Mouse (Mus musculus) left cerebral cortex, postnatal 4 days (tissue): ENCODE data around the gene Tcf20. TPM values are rescaled to one million over a fixed set of nuclear protein-coding genes. Genes with fewer than 3 reads are reported as not detected.

Source experiments
- DNase-seq: peaks from one replicate; pipeline ENCODE4 v3.0.0-alpha.2; 2022
- intact Hi-C: fragments of 180-260 bp; cut with DNase I; formaldehyde crosslinking; loops from one replicate; pipeline ENCODE4 v1.15.1; 2025
- total RNA-seq, 2 experiments: library from RNA; stranded (reverse); gene quantifications; 2 replicates each; pipeline ENCODE4 v1.2.3; 2021

The Tcf20 gene
- 100 to 1,000 TPM; 142 to 145 TPM for total RNA-seq

GRCm38 (mm10) chr15:82987732-82988112 lies at the start of gene Tcf20:
Tcf20 (minus strand) TSS chr15:82987872.
- intact Hi-C loops = loop anchor here (5.0 kb wide), 1 partner anchor 50 kb away; no protein-coding TSS in a partner anchor
- DNase-seq = peak; percentile 94

DNA sequence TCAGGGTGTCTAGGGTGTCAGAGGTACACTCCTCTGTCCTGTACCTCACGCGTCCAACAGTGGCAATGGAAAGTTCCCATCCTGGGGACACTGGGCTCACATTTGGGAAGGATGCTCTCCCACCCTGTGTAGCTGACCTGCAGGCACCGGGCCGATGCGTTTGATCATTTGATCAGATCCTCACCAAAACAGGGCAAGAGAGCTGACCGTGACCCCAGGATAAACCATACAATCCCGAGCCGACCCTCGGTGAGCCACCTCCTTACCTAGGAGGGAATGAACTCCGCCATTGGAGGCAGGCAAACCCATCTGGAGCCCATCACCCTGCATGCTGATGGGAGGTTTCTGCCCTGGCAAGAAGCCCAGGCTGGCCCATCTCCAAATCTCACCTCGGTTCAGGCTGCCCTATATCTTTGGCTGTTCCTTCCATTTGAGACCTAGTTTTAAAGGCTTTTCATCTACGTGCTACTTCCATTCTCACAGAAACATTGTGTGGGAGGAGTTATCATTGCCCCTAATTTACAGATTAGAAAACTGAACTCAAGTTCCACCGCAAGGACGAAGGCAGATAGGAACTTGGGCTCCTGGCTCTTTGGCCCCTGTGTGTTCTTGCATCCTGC lies 49.3 kb upstream of the Tcf20 start:
- intact Hi-C loops = loop anchor here (5.0 to 10.0 kb wide), 3 partner anchors 50 to 230 kb away; partner anchors contain the start of gene Tcf20
- DNase-seq = peak; percentile 93

GRCm38 (mm10) chr15:83036089-83036488 lies 48.4 kb upstream of the Tcf20 start:
- intact Hi-C loops = loop anchor here (5.0 to 10.0 kb wide), 3 partner anchors 49 to 229 kb away; partner anchors contain the start of gene Tcf20
- no peak for DNase-seq

DNA sequence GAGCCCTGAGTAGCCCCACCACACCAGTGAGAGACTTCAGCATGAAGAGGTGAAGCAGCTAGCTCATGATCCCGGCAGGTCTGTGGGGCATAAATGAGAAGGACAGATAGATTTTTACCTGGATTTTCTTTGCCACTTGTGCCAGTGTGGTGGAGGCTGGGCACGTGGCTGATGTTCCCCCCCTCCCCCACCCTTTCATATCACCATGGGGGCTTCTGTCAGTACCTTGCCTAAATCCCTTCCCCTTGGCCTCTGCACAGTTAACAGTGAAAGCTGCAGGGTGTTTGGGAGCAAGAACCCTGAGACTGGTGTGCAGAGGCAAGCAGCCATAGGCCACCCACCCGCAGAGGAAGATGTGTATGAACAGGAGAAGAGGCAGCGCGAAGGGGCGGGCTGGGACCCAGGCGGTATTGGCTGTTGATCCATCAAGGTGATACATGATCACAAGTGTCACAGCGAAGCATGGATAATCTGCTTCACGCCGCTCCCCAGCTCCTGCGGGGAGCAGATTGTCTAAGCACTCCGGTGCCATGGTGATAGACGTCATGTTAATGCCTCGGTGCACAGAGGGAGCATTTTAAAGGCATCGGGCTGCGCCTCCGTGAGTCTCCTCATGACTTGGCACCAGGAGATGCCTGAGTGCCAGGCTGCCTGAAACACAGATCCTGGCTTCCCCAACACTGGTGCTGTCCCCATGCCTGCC lies 46.8 kb upstream of the Tcf20 start:
- intact Hi-C loops = loop anchor here (10.0 kb wide), 1 partner anchor 130 kb away; no protein-coding TSS in a partner anchor
- peak; percentile 70 for DNase-seq

GRCm38 (mm10) chr15:83032981-83033541 lies 45.4 kb upstream of the Tcf20 start, which contains the start of gene Nfam1:
Nfam1 (minus strand) TSS chr15:83033306.
- intact Hi-C loops = loop anchor here (10.0 kb wide), 1 partner anchor 128 kb away; no protein-coding TSS in a partner anchor
- DNase-seq = peak; percentile 63

DNA sequence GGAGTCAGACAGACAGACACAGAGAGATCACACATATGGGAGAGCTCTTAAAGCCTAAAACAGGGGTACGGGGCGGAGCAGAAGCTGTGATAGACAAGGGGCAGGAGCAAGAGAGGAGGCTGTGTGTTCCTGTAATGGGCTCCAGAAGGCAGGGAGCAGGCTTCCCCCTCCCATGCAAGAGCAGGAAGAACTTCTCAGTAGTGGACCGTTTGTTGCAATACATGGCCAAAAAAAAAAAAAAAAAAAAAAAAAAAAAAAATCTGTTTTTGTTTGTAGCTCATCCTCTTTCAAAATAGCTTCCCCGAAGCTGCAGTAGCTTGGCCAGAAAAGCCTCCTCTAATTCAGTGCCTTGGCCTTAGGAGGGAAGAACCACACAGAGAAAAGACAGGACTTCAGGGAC lies 43.2 kb upstream of the Tcf20 start:
- intact Hi-C loops = loop anchor here (10.0 kb wide), 1 partner anchor 126 kb away; no protein-coding TSS in a partner anchor
- no peak for DNase-seq

- DNase-seq = no peak
- intact Hi-C loops = loop anchor here (10.0 kb wide), 1 partner anchor 125 kb away; no protein-coding TSS in a partner anchor
Observed at GRCm38 (mm10) chr15:83029725-83030718, 42.4 kb upstream of the Tcf20 start.

DNA sequence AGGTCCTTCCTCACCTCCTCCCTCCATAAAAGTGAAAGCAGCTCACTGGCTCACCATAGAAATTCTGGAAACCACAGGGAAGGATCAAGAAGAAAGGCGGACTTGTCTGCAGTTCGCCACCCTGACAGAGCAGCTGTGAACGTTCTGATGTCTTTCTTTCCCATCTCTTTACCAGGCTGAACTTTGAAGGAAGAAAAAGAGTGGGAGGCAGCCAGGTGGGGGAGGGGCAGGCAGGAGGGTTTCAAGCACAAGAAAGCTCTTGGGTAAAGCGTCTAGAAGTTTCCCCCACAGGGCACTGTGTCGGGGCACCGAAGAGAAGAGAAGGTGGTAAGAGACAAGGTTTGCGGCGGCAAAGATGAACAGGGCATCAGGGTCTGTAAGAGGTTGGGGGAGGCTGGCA lies 38.5 kb upstream of the Tcf20 start:
- intact Hi-C loops = no loop called here
- DNase-seq = no peak

DNA sequence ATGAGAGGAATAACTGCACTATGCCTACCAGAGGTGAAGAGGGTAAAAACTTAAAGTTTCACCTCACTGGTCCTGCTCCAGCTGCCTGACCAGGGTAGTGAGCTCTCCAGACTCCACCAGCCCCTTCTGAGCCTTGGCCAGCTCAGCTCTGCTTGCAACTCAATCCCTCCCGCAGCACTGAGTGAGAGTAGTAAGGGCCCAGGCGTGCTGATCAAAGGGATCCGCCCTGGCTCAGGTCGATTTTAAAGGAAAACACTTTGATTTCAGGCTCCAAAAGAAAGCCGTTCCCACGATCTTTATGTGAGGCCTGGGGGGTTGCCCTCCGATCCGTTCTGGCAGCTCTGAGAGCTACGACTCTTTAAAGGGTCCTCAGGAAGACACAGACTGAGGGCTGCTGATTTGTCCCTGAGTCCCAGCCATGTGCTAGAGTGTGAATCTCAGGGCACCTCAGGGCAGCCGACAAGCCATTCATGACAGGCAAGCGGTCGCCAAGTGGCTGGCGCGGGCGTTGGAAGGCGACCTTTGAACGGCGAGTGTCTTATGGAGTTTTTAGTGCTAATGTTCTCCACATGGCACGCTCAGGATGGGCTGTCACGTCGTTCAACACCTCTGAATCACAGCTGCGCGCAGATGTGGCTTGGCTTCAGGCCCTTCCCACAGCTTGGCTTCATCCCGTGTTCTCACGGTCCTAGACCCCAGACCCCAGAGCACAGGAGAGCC lies 37.5 kb upstream of the Tcf20 start:
- no peak for DNase-seq
- intact Hi-C loops = no loop called here

GRCm38 (mm10) chr15:83022947-83023346 lies 35.3 kb upstream of the Tcf20 start:
- intact Hi-C loops = no loop called here
- DNase-seq = no peak

- intact Hi-C loops = no loop called here
- peak; percentile 91 for DNase-seq
Observed at GRCm38 (mm10) chr15:83010990-83011664, 23.5 kb upstream of the Tcf20 start.

GRCm38 (mm10) chr15:83010423-83010822 lies 22.8 kb upstream of the Tcf20 start:
- intact Hi-C loops = no loop called here
- no peak for DNase-seq

DNA sequence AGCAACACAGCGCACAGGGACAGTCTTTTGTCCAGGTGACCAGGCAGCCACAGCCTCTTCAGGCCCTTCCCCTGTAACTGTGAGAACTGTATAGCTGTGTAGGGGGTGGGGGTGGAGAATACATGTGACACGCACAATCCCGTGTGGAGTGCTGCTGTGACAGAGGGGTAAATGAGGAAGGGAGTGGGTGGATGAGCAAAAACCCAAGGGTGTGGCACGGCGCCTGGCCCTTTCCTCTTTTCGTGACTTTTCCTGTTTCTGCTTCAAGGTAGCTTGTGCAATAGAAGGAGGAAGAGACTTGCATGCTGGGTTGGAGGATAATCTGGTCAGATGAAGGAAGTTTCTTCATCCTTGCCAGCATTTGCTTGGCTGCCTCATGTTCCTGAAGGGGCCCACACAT lies 21.9 kb upstream of the Tcf20 start:
- intact Hi-C loops = no loop called here
- DNase-seq = no peak

DNA sequence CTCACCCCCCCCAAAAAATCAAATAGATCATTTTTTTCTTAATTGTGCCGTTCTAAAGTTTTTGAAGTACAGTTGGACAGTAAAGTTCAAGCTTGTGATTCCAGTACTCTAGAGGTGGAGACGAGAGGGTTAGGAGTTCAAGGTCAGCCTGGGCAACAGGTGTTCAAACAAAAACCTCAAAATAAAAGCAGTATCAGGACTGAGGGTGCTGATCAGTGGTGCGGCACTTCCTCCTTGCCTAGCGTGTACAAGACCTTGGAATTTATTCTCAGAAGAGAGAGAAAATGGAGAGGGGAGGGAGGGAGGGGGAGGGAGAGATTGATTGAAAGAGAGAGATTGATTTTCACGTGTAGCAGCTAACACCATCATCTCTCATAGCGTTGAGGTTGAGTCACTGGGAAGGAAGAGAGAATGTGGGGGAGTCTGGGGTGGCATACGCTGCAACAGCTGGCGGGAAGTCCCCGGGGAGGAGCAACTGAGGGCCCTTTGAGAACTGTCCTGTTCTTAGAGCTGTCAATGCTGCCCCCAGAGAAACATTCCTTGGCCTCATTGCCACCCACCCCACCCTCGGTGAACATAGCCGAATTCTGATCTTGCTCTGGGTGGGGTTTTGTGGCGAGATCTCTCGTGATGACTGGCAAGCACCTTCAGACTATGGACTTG lies 21.2 kb upstream of the Tcf20 start:
- no peak for DNase-seq
- intact Hi-C loops = no loop called here

GRCm38 (mm10) chr15:83007346-83007920 lies 19.8 kb upstream of the Tcf20 start:
- intact Hi-C loops = no loop called here
- DNase-seq = no peak

DNA sequence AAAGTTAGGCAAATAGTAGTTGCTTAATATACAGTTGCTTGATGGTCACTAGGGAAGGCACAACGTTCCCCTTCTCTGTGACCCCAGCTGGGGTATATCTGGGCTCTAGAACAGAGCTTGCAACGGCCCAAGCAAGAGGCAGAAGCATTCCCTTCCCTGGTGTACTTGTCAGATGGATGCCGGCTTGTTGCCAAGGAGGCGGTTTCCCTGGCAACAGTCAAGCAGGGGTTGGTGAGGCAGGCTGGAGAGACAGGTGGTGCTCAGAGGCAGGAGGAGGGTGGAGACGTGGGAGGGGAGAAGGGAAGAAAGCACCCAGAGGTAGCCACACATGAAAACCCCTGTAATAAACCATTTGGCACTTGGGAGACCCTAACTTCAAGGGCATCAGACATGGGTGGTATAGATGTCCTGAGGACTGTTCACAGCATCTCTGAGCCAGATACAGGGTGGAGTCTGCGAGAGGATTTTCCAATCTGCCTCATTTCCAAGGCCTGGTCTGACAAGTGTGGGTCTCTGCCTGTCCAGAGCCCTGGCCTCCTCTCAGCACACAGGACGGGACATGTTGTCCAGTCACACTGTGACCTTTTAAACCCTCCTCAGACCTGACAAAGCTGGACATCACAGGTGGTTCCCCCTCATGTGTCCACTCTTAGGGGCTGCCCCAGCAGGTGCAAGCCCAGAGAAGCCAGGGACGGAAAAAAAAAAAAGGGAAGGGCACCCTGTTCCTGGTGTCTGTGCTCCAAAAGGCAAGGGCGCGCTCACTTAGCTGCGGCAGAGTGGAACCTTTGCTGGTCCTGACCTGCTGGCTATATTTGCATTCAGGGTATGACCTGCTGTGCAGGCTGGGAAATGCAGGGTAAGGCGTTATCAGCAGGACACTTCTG lies 15.2 kb upstream of the Tcf20 start:
- intact Hi-C loops = no loop called here
- DNase-seq = peak; percentile 97

GRCm38 (mm10) chr15:82998811-82999221 lies 11.1 kb upstream of the Tcf20 start:
- intact Hi-C loops = no loop called here
- DNase-seq = no peak
